Mouse (Mus musculus) ES-Bruce4 (cell line): Measurements from ENCODE around the gene Pknox2.

ENCODE experiments used
- CTCF ChIP-seq: IDR thresholded peaks from one replicate; pipeline ENCODE4 v1.8.1; 2011; ENCODE audit warnings: low read depth, low read length
- POLR2A ChIP-seq: IDR thresholded peaks from one replicate; pipeline ENCODE4 v1.8.1; 2011; ENCODE audit warnings: low read length; ENCODE audit not compliant: insufficient read depth

- TF ChIP-seq CTCF, result no peak
- no peak for TF ChIP-seq POLR2A
Measured at GRCm38 (mm10) chr9:36850091-36850490, 297.1 kb downstream of the Pknox2 start.
